Mouse (Mus musculus) CD4-positive helper T cell, adult 2 months (primary cell): ENCODE data around the gene Rab3il1.
"Not testable (repeated sequence)": the region's sequence is repeated elsewhere in the genome, so short reads cannot be mapped to it uniquely, and the experiment has no call there.

Source experiments
- DNase-seq: peaks from one replicate; pipeline ENCODE4 v3.0.0-alpha.2; 2012; ENCODE audit warnings: low read depth, missing footprints, low spot score

Rab3il1 gene

GRCm38 (mm10) chr19:10001206-10001969, at the start of gene Rab3il1, which contains the start of gene Best1:
Gene Rab3il1, plus strand, starts transcription at chr19:10001669.
Gene Best1, minus strand, starts transcription at chr19:10001633.
- no peak for DNase-seq

DNA sequence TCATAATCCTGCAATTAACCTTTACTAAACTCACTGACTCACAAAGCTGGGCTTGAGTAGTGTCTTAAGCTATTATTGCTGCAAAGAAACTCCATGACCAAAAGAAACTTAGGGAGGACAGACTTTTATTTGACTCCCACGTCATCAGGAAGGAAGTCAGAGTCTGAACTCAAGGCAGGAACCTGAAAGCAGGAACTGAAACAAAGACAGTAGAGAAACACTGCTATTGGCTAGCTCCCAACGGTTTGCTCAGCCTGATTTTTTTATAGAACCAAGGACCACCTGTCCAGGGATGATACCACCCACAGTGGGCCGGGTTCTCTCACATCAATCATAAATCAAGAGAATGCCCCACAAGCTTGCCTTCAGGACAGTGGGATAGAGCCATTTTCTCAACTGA, 49.1 kb upstream of the Rab3il1 start:
- DNase-seq: no peak

- DNase-seq: no peak
These were observed 48.6 kb upstream of the Rab3il1 start for GRCm38 (mm10) chr19:9952912-9953311.

- peak; percentile 15 for DNase-seq
These were observed 47.2 kb upstream of the Rab3il1 start for GRCm38 (mm10) chr19:9954055-9954810.

GRCm38 (mm10) chr19:9954811-9955202, 46.7 kb upstream of the Rab3il1 start:
- DNase-seq: no peak

DNA sequence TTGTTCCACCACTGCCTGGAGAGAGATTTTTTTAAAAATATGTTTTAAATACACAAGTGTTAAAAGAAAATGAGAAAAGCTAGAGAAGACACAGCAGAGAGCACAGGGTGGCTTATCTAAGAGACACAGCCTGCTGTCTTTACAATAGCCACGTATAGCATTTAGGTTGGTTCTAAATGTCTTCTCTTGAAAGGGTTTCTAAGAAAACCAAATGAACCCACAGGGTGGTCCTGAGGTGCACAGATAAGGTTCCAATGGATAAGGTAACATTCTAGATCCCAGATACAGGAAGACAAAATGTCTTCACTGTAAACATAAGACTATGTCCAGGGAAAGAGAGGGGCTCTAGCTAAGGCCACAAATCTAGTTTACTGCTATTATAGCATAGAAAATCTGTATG, 46.0 kb upstream of the Rab3il1 start:
- DNase-seq: no peak

- no peak for DNase-seq
These were observed 44.7 kb upstream of the Rab3il1 start for GRCm38 (mm10) chr19:9956624-9957388.

- no peak for DNase-seq
These were observed 43.5 kb upstream of the Rab3il1 start for GRCm38 (mm10) chr19:9957965-9958364.

DNA sequence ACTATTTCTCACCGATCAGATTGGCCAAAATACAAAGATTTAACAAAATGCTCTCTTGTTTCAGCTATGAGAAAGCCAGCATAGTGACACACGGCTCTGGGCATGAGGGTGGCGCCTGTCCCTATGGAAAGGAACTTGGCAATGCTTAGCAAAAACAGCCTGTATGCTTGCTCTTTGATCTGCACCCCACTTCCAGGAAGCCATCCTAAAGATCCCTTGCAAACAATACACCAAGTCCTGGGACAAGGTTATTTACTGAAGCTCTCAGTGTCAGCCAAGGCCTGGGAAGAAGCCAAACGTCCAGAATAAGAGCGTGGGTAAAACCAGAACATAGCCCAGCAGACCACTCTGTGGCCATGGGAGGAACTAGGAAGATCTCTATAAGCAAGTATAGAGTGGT, 40.7 kb upstream of the Rab3il1 start:
- DNase-seq: no peak

GRCm38 (mm10) chr19:9964205-9964916, 37.1 kb upstream of the Rab3il1 start:
- DNase-seq: no peak

GRCm38 (mm10) chr19:9966096-9966867, 35.2 kb upstream of the Rab3il1 start:
- no peak for DNase-seq

DNA sequence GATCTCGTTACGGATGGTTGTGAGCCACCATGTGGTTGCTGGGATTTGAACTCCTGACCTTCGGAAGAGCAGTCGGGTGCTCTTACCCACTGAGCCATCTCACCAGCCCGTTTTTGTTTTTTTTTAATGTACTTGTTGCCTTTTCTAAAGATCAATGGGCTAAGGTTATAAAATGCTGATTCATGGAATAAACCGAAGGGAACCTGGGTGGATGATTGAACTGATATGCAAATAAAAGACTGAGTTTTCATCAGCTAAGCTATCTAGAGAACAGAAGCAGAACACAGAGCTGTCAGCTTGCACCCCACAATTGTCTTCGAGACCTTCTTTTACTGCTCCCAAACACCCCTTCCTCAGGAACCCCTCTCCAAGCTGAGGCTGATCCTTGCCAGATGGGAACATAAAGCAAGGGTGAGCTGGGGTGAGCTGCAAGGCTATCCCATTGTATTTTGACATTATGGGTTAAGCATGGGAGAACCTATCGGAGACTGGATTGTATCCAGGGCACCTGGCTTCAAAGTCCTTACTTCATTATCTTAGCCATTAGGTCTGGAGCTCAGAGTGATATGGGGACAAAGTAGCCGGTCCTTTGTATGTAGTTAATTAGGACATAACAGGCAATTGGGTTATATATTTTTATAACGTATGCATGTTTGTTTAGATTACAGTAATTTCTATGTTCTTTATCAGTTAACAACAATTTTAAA, 33.2 kb upstream of the Rab3il1 start:
- no peak for DNase-seq

DNA sequence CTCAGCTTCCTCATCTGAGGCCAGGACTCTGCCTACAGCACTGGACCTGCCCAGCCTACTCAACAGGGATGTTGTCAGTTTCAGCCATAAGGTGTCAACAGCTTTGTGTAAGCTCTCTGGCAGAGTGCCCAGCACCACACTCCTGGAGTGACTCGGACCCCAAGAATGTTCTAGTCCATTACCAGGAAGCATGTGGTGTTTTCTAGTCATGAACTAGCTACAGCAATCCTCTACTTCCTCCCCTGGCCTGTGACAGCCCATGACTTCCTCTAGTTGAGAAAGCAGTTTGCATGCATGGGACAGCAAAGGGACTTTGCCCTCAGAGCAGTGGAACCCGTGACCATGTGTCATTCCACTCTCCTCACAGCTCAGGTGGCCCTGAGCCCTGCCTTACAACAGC, 26.6 kb upstream of the Rab3il1 start:
- DNase-seq: not testable (repeated sequence)

- no peak for DNase-seq
These were observed 24.4 kb upstream of the Rab3il1 start for GRCm38 (mm10) chr19:9977085-9977484.

- no peak for DNase-seq
These were observed 23.0 kb upstream of the Rab3il1 start for GRCm38 (mm10) chr19:9978431-9978951.

DNA sequence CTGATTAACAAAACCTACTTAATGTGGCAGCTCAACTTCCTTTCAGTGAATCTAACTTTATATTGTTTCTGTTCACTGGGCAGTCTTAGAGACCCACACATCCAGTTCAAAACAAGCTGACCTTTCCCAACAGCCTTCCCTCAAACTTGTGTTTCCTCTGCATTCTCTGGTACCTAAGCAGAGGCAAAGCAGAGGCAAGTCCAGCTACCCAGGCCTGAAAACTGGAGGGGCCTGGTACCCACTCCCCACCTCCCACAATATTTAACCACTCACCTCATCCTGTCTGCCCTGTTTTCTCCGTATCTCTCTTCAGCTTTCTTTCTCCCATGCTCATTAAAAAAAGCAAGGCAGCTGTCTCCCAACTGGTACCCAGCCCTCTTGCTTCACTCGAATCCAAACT, 22.3 kb upstream of the Rab3il1 start:
- DNase-seq: no peak

DNA sequence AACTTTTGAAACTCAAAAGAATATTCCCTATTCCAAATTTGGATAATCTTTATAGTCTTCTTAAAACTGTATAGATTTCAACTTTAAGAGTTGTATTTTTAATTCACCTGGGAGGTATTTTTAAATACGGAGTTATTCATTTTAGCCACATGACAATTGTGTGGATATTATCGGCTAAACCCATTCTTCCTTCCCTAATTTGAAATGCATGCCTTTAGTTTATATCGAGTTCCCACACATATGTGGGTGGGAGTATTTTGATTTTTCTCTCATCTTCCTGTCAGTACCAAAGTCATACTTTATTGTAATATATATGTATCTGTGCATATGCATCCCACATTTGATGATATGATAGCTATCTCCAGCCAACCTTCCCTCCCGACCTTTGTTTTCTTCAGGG, 21.2 kb upstream of the Rab3il1 start, which contains the start of gene Fth1:
Fth1 (plus strand) TSS at position 341 of the 400 bp plus-strand sequence.
- no peak for DNase-seq

DNA sequence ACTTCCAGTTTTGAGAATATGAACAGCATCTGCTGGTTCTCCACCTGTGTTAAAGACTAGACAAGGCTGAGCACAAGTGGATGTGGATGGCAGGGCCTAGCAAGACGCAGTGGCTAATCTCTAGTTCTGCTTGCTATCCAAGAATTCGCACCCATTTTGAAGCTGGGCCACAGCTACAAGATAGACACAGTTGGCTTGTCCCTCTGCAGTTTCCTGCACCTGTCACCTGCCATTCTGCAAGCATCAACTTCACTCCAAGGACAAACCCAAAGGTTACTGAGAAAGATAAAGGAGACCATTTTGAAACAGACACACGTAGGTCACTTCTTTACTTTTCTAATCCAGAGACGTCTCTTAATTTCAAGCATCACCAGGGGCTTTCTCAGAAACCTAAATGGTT, 19.8 kb upstream of the Rab3il1 start:
- no peak for DNase-seq

DNA sequence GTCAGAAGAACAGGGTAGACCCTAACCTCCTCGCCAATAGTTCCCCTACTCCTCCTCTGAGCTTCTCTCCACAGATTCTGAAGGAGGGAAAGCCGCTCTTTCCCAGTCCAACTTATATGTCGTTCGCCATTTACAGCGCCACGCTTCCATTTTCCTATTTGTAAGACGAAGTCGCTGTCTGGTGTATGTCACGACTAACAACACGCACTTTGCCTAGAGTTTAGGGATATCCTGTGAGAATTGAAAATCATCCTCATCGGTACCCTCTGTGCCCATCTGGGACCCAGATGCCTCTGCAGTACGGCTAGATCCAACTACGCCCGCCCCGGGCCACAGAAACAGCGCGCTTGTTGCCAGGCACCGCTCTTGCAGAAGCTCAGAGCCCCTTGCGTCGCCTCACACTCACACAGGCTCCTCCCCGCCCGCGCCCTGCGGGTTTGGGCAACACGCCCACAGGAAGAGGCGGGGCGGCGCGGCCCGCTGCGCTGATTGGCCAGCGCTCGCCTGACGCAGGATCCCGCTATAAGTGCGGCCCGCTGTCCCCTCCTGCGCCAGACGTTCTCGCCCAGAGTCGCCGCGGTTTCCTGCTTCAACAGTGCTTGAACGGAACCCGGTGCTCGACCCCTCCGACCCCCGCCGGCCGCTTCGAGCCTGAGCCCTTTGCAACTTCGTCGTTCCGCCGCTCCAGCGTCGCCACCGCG, 19.2 kb upstream of the Rab3il1 start:
- peak; percentile 99 for DNase-seq
